Mouse (Mus musculus): ENCODE measurements around the gene Gm37240. TPM values are rescaled to one million over a fixed set of nuclear protein-coding genes. Genes with fewer than 3 reads are reported as not detected.
A peak's percentile ranks its signal among the peaks of the same experiment; 100 is the strongest.

Gm37240 gene
- polyA plus RNA-seq, 1 experiment from 2014 or later, result not detected

DNA sequence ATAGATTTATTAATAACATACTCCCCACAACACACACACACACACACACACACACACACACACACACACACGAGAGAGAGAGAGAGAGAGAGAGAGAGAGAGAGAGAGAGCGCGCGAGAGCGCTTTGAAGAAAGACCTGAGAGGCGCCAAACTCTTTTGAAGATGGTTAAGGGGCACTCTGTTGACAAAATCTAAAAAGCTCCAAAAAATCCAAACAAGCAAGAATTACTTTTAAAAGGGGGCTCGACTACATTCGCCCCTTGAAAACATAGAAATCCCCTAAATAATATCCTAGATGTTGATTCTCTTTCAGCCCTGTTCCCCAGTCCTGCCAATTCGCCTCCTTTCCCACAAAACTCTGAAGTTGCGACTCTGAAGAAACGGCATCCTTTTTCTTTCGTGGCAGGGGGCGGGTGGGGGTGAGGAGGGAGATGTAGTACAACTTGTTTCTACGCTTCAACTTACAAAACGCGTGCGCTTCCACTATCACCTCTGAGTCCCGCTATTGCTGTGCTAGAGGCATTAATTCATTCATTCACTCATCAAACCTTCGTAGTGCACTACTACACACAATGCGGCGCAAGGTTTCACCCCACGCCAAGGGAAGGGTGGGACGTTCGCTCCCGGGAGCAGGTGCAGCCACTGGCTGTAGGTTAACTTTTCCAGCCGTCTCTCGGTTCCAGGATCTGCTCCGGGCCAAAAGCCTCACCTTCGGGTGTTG, 1073.7 kb downstream of the Gm37240 start:
- peak; percentile 47; the same call in 1 of the 2 replicates for ATAC-seq (ENCODE audit: low read depth)

DNA sequence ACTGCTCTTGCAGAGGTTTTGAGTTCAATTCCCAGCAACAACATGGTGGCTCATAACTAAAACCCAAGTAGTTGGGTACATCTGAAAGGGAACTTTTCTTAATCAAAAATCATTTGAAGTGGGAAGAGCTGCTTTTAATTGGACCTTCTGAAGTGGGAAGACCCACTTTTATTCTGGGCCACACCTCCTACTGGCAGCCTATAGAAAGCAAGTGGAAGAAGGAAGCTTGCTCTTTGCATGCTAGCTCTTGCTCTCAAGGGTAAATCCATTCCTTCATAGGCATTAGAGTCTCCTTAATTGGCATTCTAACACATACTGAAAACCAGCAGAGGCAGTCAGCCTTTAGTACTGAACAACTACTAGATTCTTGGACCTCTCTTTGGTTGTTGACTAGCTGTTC, 1076.5 kb downstream of the Gm37240 start:
- H3K9ac ChIP-seq, result no peak overlapping the region
- H3K4me3 ChIP-seq, result no peak overlapping the region
- no peak overlapping the region for H3K27ac ChIP-seq (replicated peaks)
- no peak overlapping the region for H3K4me2 ChIP-seq
- no peaks in the 10 kb centered on the region for H3K36me3 ChIP-seq
- no peaks in the 10 kb centered on the region for H3K9me3 ChIP-seq
- H3K4me1 ChIP-seq (replicated peaks), result peaks cover 23% of the 10 kb centered on the region
- no peaks in the 10 kb centered on the region for H3K27me3 ChIP-seq
- no peak for ATAC-seq (ENCODE audit: low read depth)

More for the DNA sequence above, 1073.7 kb downstream of the Gm37240 start:
- Histone ChIP-seq H3K36me3 (no peaks in the 10 kb centered on the region), H3K27ac (replicated peaks) (peak overlapping the region; percentile 94), H3K27me3 (no peaks in the 10 kb centered on the region), H3K4me1 (replicated peaks) (peaks cover 36% of the 10 kb centered on the region), H3K9ac (peak overlapping the region; percentile 88), H3K4me2 (peak overlapping the region; percentile 82), H3K9me3 (no peaks in the 10 kb centered on the region), H3K4me3 (peak overlapping the region; percentile 78)
- under 1% methylated on average over 28 of the region's 29 CpGs for WGBS

DNA sequence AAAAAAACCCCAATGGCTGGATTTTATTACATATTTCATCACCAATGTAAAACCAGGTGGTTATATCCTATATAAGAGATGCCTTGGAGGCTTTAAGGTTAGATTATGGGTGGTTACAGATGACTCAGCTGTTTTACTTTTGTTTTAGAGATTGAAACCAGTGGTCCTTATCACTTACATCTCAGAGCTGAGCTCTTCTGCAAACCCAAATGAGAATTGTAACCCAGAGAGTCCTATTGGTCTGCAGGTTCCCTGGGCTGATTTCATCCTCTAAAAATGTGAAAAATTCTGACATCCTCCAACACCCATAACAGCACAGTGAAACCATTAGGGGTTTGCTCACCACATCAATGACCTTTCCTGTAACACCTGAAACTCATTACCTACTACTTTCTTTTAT, 1078.4 kb downstream of the Gm37240 start:
- Histone ChIP-seq H3K4me1 (replicated peaks) (peaks cover 19% of the 10 kb centered on the region), H3K36me3 (no peaks in the 10 kb centered on the region), H3K27ac (replicated peaks) (no peak overlapping the region), H3K4me2 (no peak overlapping the region), H3K9me3 (no peaks in the 10 kb centered on the region), H3K27me3 (no peaks in the 10 kb centered on the region), H3K4me3 (no peak overlapping the region), H3K9ac (no peak overlapping the region)
- no peak for ATAC-seq (ENCODE audit: low read depth)

DNA sequence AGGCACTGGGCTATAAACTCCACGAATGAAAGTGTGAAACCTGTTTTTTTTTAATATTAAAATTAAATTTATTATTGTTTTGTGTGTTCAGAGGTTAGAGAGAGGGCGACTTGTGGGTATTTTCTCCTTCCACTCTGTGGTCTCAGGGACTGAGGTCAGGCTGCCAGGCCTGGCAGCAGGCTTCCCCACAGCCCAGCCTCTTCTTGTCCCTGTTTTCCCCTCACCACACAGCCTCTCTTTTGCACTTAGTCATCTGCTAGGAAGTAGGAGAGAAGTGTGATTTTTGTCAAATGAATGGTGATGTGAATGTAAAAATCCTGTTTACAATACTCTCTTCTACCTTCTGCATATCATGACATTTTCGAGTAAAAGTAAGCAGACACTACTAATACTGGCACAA, 1079.5 kb downstream of the Gm37240 start:
- no peak overlapping the region for H3K4me2 ChIP-seq
- no peak overlapping the region for H3K27ac ChIP-seq (replicated peaks)
- H3K36me3 ChIP-seq, result no peaks in the 10 kb centered on the region
- no peak for ATAC-seq (ENCODE audit: low read depth)
- WGBS, result 79% methylated on average over 3 of the region's 3 CpGs
- no peaks in the 10 kb centered on the region for H3K27me3 ChIP-seq
- H3K4me3 ChIP-seq, result no peak overlapping the region
- H3K9me3 ChIP-seq, result no peaks in the 10 kb centered on the region
- peaks cover 10% of the 10 kb centered on the region for H3K4me1 ChIP-seq (replicated peaks)
- H3K9ac ChIP-seq, result no peak overlapping the region

DNA sequence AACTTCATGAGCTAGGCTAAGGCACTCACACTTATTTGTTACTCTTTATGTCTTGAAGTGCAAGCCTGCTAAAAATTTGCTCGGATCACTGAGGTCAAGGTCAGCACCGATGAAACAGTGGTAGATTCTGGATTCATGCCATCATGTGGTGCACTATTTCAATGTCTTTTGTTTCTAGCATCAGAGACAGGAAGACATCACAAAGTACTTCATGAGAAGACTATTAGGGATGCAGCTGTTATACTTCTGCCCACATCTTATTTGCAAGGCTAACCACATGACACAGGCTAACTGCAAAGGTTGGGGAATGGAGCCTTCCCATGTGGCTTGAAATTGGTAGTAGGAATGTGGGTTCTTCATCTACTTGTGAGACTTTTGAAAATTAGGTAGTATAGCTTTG, 1081.1 kb downstream of the Gm37240 start:
- no peaks in the 10 kb centered on the region for H3K27me3 ChIP-seq
- H3K27ac ChIP-seq (replicated peaks), result no peak overlapping the region
- 79% methylated on average over 2 of the region's 2 CpGs for whole genome bisulfite sequencing
- no peaks in the 10 kb centered on the region for H3K9me3 ChIP-seq
- no peak for ATAC-seq (ENCODE audit: low read depth)
- H3K9ac ChIP-seq, result no peak overlapping the region
- no peak overlapping the region for H3K4me3 ChIP-seq
- H3K4me2 ChIP-seq, result no peak overlapping the region
- H3K36me3 ChIP-seq, result no peaks in the 10 kb centered on the region
- H3K4me1 ChIP-seq (replicated peaks), result no peaks in the 10 kb centered on the region

DNA sequence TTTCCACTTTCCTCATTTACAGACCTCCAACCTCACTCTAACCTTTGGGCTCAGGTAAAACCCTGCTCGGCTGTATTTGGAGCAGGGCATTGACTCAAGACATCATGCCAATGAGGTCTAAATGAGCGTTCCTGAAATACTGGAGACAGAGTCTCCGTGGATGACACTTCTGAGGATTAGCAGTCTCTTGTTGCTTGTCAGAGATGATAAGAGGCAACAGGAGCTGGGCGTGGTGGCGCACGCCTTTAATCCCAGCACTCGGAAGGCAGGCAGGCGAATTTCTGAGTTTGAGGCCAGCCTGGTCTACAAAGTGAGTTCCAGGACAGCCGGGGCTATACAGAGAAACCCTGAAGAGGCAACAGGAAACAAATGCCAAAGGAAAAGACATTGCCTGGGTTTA, 1083.3 kb downstream of the Gm37240 start:
- Histone ChIP-seq H3K36me3 (no peaks in the 10 kb centered on the region), H3K4me2 (no peak overlapping the region), H3K4me1 (replicated peaks) (no peaks in the 10 kb centered on the region), H3K27me3 (no peaks in the 10 kb centered on the region), H3K4me3 (no peak overlapping the region), H3K27ac (replicated peaks) (no peak overlapping the region), H3K9ac (no peak overlapping the region), H3K9me3 (no peaks in the 10 kb centered on the region)
- 80% methylated on average over 9 of the region's 9 CpGs for WGBS
- no peak for ATAC-seq (ENCODE audit: low read depth)

DNA sequence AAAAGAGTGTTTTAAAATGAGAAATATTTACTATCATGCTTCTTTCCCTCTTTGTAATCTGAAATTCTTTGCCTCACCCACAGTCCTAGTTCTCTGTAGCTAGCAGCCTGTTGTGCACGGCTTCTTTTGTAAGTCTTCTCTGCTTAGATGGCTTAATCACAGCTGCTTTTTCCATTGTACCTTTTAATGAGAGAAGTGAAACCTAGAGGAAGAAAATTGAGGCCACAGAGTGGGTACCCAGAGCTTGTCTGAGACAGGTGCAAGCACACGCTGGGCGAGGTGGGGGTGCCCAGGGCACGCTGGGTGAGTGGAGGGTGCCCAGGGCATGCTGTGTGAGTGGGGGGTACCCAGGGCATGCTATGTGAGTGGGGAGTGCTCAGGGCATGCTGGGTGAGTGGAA, 1099.4 kb downstream of the Gm37240 start:
- no peak overlapping the region for H3K4me2 ChIP-seq
- ATAC-seq (ENCODE audit: low read depth), result no peak
- no peaks in the 10 kb centered on the region for H3K27me3 ChIP-seq
- H3K4me3 ChIP-seq, result no peak overlapping the region
- no peaks in the 10 kb centered on the region for H3K4me1 ChIP-seq (replicated peaks)
- H3K27ac ChIP-seq (replicated peaks), result no peak overlapping the region
- 90% methylated on average over 4 of the region's 4 CpGs for WGBS
- H3K36me3 ChIP-seq, result no peaks in the 10 kb centered on the region
- peaks cover 6% of the 10 kb centered on the region for H3K9me3 ChIP-seq
- no peak overlapping the region for H3K9ac ChIP-seq

DNA sequence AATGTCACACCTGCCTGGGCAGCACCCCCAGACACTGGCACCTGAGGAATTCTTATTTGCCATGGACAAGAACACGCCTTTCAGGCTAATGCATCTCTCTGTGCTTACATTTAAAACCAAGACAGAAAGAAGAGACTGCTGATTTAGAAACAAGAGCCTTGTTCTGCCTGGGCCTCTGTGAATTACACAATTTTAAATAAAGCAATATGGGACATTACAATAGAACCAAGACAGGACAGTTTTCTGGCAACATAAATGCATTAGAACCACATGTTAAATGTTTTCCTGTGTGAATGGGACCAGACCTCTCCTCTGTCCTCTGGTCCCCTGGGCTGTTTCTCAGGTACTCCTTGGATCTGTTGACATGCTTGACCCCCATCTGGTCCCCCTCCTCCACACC, 1111.2 kb downstream of the Gm37240 start:
- Histone ChIP-seq H3K4me3 (no peak overlapping the region), H3K9ac (no peak overlapping the region), H3K9me3 (no peaks in the 10 kb centered on the region), H3K27ac (replicated peaks) (no peak overlapping the region), H3K4me1 (replicated peaks) (no peaks in the 10 kb centered on the region), H3K36me3 (no peaks in the 10 kb centered on the region), H3K4me2 (no peak overlapping the region), H3K27me3 (no peaks in the 10 kb centered on the region)
- WGBS, result 85% methylated on average over 1 of the region's 1 CpGs
- ATAC-seq (ENCODE audit: low read depth), result no peak

DNA sequence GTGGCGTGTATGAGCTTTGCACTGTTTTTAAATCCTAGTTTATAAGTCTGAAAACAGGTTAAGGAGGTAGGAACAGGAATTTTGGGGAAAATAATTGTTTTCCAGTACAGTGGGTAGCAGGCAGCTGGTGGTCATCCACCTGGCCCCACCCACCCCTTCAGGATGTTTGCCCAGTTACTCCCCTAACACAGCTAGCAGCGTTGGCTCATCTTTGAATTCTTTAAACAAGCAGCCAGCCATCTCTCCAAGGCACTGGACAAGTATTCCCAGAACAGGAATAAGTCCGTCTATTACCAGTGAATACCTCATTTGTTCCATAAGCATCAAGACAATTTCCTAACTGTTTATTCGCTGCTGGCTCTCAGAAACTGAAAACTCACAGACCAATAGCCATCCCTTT, 1111.7 kb downstream of the Gm37240 start:
- Histone ChIP-seq H3K27me3 (no peaks in the 10 kb centered on the region), H3K4me2 (no peak overlapping the region), H3K4me1 (replicated peaks) (no peaks in the 10 kb centered on the region), H3K27ac (replicated peaks) (no peak overlapping the region), H3K36me3 (no peaks in the 10 kb centered on the region), H3K4me3 (no peak overlapping the region), H3K9ac (no peak overlapping the region), H3K9me3 (no peaks in the 10 kb centered on the region)
- WGBS, result 62% methylated on average over 4 of the region's 4 CpGs
- ATAC-seq (ENCODE audit: low read depth), result no peak

DNA sequence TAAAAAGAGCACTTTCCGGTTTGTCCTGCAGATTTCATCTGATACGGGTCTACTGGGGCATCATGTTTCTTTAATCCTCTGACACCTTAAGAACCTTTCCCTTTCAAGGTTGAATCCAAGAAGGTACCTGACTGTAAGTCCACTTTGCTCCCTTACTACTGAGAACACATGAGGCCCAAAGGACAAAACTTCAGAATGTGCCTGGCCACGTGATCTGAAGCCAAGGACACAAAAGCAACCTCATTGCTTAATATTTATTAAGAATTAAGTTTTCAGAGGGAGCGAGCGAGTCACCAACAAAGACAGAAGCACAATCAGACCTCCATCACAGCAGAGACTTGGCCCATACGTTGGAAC, 1112.3 kb downstream of the Gm37240 start:
- Histone ChIP-seq H3K9ac (no peak overlapping the region), H3K36me3 (no peaks in the 10 kb centered on the region), H3K4me3 (no peak overlapping the region), H3K27me3 (no peaks in the 10 kb centered on the region), H3K4me2 (no peak overlapping the region), H3K27ac (replicated peaks) (no peak overlapping the region), H3K9me3 (no peaks in the 10 kb centered on the region), H3K4me1 (replicated peaks) (no peaks in the 10 kb centered on the region)
- no peak for ATAC-seq (ENCODE audit: low read depth)
- WGBS, result 72% methylated on average over 6 of the region's 6 CpGs

DNA sequence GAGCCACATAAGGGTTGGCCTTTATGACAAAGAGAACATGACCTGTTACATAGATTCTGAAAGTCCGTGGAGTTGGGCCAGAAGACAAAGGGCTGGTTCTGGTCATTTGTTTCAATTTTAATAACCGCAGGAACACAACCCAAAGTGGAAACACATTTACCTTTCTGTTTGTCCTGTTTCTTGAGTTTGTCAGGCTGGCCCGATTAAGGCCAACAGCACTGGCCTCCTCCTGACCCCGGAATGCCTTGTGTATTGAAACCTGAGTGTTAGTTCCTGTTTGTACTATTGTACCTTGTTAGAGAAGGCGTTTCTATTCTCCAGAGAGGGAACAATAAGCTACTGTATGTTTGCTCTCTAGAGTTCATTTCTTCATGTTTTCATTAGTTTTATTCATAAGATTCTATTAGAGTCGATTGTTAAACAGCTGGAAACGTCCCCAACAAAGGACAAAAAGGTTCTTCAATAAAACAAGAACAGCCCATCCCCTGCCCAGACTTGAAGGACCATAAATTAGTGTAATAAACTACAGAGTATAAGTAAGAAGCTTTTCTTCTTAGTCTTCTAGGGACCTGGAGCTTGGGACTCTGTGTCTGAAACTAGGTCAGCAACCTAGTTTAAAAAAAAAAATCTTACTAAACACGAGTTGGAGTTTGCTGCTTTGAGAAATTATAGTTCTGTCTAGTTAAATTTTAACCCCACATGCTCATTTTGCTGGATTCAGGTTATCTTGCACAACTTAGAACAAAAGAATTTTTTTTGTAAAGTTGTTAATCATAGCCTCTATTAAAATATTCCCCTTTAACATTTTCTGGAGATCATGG, 1112.9 kb downstream of the Gm37240 start:
- 20% methylated on average over 8 of the region's 8 CpGs for WGBS
- Histone ChIP-seq H3K4me2 (no peak overlapping the region), H3K27ac (replicated peaks) (no peak overlapping the region), H3K9ac (no peak overlapping the region), H3K9me3 (no peaks in the 10 kb centered on the region), H3K4me3 (no peak overlapping the region), H3K27me3 (no peaks in the 10 kb centered on the region), H3K4me1 (replicated peaks) (no peaks in the 10 kb centered on the region), H3K36me3 (no peaks in the 10 kb centered on the region)
- no peak for ATAC-seq (ENCODE audit: low read depth)

DNA sequence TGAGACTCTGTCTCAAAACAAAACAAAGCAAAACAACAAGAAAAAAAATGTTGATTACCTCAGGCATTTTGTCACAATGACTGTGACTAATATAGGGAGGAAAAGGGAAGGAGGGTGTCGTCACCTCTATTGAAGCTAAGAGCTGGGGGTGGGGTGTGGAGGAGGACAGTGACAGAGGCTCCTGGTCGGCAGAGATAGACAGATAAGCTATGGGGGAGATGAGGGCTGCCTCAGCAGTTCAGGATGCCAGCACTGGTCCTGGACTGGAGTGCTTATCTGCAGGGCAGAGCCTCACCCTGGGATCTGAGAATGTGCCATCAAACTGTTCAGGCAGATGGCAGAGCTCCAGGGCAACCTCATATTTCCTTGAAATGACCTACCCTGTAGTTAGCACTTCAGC, 1115.3 kb downstream of the Gm37240 start:
- 49% methylated on average over 2 of the region's 2 CpGs for WGBS
- ATAC-seq (ENCODE audit: low read depth), result no peak
- H3K27me3 ChIP-seq, result no peaks in the 10 kb centered on the region

DNA sequence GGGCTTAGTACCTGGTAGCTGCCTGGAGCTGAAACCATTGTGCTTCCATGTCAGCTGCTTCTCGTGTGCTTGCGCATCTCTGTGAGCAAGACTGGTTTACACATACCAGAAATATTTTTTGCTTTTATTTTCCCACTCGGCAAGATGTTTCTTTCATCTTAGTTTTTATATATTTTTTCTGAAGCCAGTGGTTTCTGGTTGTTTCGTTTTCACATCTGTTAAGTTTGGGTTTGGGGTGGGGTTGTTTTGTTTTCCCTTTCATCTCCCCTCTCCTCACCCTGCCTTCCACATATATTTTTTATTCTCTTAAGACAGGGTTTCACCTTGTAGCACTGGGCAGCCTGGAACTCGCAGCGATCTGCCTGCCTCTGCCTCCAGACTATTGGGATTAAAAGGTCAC, 1116.8 kb downstream of the Gm37240 start:
- H3K27ac ChIP-seq (replicated peaks), result no peak overlapping the region
- H3K4me2 ChIP-seq, result no peak overlapping the region
- H3K36me3 ChIP-seq, result no peaks in the 10 kb centered on the region
- H3K27me3 ChIP-seq, result no peaks in the 10 kb centered on the region
- no peaks in the 10 kb centered on the region for H3K9me3 ChIP-seq
- no peak for ATAC-seq (ENCODE audit: low read depth)
- no peaks in the 10 kb centered on the region for H3K4me1 ChIP-seq (replicated peaks)
- no peak overlapping the region for H3K4me3 ChIP-seq
- H3K9ac ChIP-seq, result no peak overlapping the region
- 95% methylated on average over 6 of the region's 6 CpGs for WGBS

More for the DNA sequence above, 1115.3 kb downstream of the Gm37240 start:
- Histone ChIP-seq H3K27ac (replicated peaks) (no peak overlapping the region), H3K4me1 (replicated peaks) (no peaks in the 10 kb centered on the region), H3K9me3 (no peaks in the 10 kb centered on the region), H3K36me3 (no peaks in the 10 kb centered on the region), H3K9ac (no peak overlapping the region), H3K4me2 (no peak overlapping the region), H3K4me3 (no peak overlapping the region)

Measured in neural tube, embryonic 13.5 days (tissue).